Mouse (Mus musculus): ENCODE data around the gene Hcn4.

- TF ChIP-seq POLR2A (IDR thresholded peaks at IDR 0.05; ENCODE audit: insufficient read depth, low read length) (no peak), EP300 (IDR thresholded peaks at IDR 0.05; ENCODE audit: insufficient read depth, low read depth, low read length) (no peak), CTCF (IDR thresholded peaks at IDR 0.05; ENCODE audit: low read depth, low read length) (no peak)
These were observed 21.8 kb upstream of the Hcn4 start for GRCm38 (mm10) chr9:58801441-58801840.
